Mouse (Mus musculus): ENCODE measurements at regions not wholly inside any gene's neighbourhood (a gene's known extent, or its start where the extent isn't known, plus 50 kb on each side); places are given as distances from the start of the nearest gene placed in this dataset.
A peak's percentile ranks its signal among the peaks of the same experiment; 100 is the strongest.

GRCm38 (mm10) chr8:42614077-42614476 lies 527.2 kb downstream of the Triml1 start:
- DNase-seq (ENCODE audit: low read depth, low spot score): peak; percentile 24

- DNase-seq (ENCODE audit: low read depth, low spot score): no peak
Observed at GRCm38 (mm10) chr8:42596639-42597038, 544.6 kb downstream of the Triml1 start.

Measured in telencephalon, adult 2 months (tissue).